Mouse (Mus musculus): Measurements from ENCODE around the gene Olfr417.
"Not testable (repeated sequence)": the region's sequence is repeated elsewhere in the genome, so short reads cannot be mapped to it uniquely, and the experiment has no call there.

Gene Olfr417

DNA sequence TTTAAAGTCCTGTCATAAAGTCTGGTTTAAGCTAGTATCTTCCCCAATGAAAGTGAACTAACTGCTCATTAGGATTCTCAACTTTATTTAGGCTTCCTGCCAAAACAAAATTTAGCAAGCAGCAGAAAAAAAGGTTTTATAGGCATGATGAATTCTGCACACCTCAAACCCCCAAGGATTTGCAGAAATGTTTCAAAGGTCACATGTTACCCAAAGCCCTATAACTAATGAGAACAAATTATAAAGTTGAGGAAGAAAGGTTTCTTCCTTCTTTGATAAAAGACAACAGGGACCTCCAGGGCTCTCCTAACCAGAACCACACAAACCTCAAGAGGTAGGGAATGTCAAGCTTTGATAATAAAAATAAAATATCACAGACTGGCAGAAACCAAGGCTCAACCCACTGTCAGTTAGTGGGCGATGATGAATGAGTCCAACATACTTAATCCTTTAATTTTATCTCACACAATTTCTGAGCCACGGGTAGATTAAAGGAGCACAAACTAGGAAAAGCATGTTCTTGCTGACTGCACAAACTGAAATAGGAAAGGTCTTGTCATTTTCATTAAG, at the start of gene Olfr417:
Olfr417 (plus strand) TSS at position 241 of the 570 bp plus-strand sequence.
- DNase-seq (ENCODE audit: low spot score in 2 of 2), result no peak

DNA sequence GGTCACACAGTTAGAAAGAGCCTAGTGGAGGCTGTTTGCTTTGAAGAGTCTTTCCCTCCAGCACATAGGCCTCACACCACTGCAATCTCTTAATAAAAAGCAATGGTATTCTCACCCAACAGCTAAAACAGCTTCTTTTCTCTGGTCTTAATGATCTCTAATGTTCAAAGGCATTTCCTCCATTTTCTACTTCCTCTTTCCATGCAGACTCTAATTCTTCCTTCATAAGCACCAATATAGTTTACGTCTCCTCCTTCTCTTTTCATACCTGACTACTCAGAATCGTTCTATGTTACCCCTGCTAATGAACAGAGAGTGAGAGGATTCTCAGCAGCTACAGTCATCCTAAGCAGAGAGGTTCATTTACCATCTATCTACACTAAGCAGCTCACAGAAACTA, 47.6 kb upstream of the Olfr417 start:
- DNase-seq (ENCODE audit: low spot score in 2 of 2), result no peak

DNA sequence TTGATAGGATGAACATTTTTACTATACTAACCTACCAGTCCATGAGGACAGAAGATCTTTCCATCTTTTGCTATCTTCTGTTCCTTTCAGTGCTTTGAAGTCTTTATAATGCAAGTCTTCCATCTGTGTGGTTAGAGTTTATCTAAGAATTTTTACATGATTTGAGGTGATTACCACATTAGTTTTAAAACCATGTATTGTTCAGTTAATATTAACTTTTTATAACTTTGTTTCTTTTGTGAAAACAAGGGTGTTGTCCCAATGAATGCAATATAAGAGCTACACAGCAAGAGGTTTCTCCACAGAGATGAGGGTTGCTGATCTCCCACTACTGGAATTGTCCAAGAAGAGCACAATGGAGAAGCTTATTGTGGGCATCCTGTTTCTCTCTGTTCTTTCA, 34.7 kb upstream of the Olfr417 start, which contains the start of gene Mptx1:
Mptx1 (plus strand) TSS at position 301 of the 400 bp plus-strand sequence.
- DNase-seq (ENCODE audit: low spot score in 2 of 2), result no peak

DNA sequence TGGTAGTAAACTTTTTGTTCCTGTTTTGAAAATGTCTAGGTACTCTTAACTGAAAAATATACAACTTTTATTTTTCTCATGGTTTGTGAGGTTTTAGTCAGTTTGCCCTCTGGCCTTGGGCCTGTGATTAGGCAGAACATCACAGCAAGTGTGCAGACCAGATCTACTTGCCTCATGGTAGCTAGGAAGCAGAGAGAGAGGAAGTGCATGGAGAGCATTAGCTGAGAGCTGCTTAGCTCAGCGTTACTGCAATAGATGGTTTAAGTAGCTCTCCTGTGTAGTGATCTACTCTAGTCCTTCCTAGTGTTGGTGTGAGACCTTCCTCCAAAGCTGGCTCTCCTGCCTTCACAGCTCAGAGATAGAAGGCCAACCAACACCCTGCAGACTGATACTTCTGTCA, 11.3 kb upstream of the Olfr417 start:
- not testable (repeated sequence) for DNase-seq (ENCODE audit: low spot score in 2 of 2)

DNA sequence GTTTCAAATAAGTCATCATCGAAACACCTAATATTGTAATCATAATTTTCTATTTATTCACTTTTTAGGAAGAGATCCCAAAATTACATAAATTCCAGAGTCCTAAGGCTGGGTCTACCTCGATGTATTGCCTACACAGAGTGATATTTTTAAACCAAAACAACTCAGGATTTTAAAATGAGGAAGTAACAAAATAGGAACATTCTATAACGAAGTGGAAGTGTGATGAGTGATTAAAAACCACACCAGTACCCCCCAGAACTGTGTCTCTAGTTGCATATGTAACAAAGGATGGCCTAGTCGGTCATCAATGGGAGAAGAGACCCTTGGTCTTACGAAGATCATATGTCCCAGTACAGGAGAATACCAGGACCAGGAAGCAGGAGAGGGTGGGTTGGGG, 10.3 kb upstream of the Olfr417 start:
- no peak for DNase-seq (ENCODE audit: low spot score in 2 of 2)

DNA sequence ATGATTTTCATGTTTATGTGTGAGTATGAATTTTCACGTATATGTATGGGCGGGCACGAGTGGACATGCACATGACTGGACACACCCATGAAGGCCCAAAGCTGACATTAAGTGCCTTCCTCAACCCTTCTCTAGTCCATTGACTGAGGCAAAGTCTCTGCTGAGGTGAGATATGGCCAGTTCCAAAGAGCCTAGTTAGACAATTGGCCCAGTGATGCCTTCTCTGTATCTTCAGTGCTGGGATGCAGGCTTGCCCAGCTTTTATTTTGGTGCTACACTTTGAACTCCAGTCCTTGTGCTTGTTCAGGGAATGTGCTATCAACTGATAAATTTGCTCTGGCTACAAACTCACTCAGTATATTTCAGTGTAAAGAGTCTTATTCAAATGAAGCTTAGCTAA, 8.9 kb downstream of the Olfr417 start:
- DNase-seq (ENCODE audit: low spot score in 2 of 2), result no peak

DNA sequence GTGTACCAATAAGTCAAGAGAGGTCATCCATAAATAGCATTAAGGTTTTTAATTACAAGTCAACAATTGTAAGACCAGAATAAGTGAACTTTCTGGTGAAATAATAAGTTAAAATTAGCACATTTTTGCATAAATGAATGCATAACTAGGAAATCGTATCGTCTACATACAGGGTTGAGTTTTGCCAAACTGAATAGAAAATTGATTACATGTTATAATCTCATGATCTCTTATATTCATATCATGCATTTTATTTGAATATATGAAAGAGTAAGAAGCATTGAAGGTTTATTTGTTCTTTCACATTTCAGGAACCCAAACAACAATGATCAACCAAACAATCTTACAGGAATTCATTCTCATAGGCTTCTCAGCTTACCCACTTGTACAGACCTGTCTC, 25.8 kb downstream of the Olfr417 start, which contains the start of gene Olfr248:
Olfr248 (plus strand) TSS at position 301 of the 400 bp plus-strand sequence.
- no peak for DNase-seq (ENCODE audit: low spot score in 2 of 2)

DNA sequence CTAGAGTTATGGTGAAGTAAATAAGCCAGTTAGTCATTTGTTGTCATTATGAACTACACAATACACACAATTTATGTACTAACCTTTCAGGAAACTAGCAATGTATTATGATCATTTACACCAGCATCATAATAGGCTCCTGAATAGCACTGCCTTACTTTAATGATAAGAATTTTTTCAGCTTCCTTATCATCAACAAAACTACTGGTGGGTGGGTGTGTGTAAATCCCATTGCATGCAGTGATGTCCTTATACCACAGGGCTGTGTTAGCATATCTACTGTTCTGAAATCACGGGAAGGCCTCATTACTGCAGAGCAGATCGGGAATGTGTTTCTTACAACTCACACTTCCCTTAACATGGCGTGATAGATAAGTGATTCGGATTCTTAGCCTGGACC, 58.0 kb downstream of the Olfr417 start:
- no peak for DNase-seq (ENCODE audit: low spot score in 2 of 2)

DNA sequence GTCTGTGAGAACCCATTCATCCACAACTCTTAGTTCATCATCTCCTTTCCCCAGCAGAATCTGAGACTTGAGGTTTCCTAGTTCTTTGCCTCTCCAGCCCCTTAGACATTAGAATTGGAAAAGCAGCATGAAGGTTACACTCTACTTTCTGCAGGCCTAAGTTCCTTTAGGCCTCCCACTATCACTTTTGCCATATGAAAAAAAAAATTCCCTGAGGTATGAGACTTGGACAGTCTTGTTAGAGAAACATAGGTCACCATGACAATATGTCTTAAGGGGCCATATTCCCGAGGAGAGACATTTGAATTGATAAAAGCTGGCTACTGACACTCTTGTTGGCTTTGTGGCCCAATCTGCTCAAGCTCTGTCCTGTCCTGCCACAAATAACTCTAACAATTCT, 58.8 kb downstream of the Olfr417 start, which contains the start of gene Olfr414:
Olfr414 (plus strand) TSS at position 301 of the 400 bp plus-strand sequence.
- no peak for DNase-seq (ENCODE audit: low spot score in 2 of 2)

Data from thymus, postnatal 10 days (tissue).